Mouse (Mus musculus): ENCODE results near the gene Pih1d1.

DNA sequence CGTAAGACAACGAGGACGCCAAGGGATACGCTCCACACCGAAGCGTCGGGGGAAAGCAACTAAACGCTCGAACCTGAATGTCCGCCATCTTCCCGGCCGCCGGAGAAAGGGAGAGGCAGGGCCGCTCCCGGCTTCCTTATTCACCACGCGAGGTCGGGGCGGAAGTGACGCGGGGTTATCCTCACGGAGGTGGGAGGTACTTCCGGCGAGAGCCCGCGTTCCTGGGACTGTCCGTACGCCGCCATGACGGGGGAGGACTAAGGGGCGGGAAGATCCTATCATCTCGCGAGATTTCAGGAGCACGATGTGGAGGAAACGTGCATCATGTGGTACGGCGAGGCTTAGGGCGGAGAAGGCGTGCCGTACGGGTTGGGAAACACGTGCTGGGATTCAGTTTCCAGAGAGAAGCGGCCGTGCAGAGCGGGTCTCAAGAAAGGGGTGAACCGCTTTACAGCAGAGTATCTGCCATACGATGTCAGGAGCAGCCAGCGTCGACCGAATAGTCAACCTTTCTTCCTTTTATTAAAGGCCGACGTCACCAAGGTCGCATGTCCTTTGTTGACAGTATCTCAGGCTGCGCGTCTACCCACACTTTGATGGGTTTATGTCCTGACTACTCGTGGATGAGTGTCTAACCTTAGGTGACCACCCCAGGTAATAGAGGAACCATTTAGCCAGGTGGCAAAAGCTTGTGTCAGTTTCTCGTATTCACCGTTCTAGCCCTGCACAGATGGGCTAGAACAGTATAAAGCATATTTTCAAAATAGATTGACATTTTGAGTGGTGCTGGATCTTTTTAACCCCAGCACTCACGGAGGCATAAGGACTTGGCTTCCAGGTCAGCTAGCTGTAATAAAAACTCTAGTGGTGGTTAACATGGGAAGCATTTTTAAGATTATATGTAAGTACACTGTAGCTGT, 29.6 kb upstream of the Pih1d1 start, which contains the start of gene Rps11:
- no peak for TF ChIP-seq ZC3H11A (IDR thresholded peaks at IDR 0.05; ENCODE audit: borderline replicate concordance, low read depth, low read length)
- no peak for TF ChIP-seq ZNF384 (IDR thresholded peaks at IDR 0.05; ENCODE audit: low read depth, low read length)
